Mouse (Mus musculus): ENCODE results near the gene Rgs1. TPM values are rescaled to one million over a fixed set of nuclear protein-coding genes. Genes with fewer than 3 reads are reported as not detected.

Gene Rgs1
- total RNA-seq, 2 experiments from 2014 or later, result 5.8 to 12.2 TPM

- ATAC-seq (replicated peaks; ENCODE audit: low FRiP score, poor library complexity, severe bottlenecking), result no peak
Measured at GRCm38 (mm10) chr1:144200496-144200895, 48.5 kb downstream of the Rgs1 start.

- no peak for ATAC-seq (replicated peaks; ENCODE audit: low FRiP score, poor library complexity, severe bottlenecking)
Measured at GRCm38 (mm10) chr1:144199538-144199937, 49.5 kb downstream of the Rgs1 start.

- peak; percentile 57; the same call in 1 of the 2 replicates for ATAC-seq (replicated peaks; ENCODE audit: low FRiP score, poor library complexity, severe bottlenecking)
Measured at GRCm38 (mm10) chr1:144197684-144198083, 51.4 kb downstream of the Rgs1 start.

Other genes starting within 250 kb of the Rgs1 start
- gene Rgs2, start 245.1 kb downstream of the Rgs1 start, total RNA-seq (2015; ENCODE audit: low replicate concordance), result 56.6 and 80.5 TPM in 2 replicates
- 12.6 and 21.3 TPM in 2 replicates for gene Rgs2, start 245.1 kb downstream of the Rgs1 start, total RNA-seq (2017; ENCODE audit: low replicate concordance)
- gene Rgs13, start 71.9 kb downstream of the Rgs1 start, total RNA-seq (2015; ENCODE audit: low replicate concordance), result not detected in 2 replicates
- not detected in 2 replicates for gene Rgs13, start 71.9 kb downstream of the Rgs1 start, total RNA-seq (2017; ENCODE audit: low replicate concordance)

All from erythroid progenitor cell, adult 5-6 weeks (primary cell).